Mouse (Mus musculus): ENCODE data around the gene Zfp456.
"Not testable (repeated sequence)": the region's sequence is repeated elsewhere in the genome, so short reads cannot be mapped to it uniquely, and the experiment has no call there.

Gene Zfp456

GRCm38 (mm10) chr13:67375050-67375911 lies at the start of gene Zfp456, which contains the start of gene Gm28041:
Gene Zfp456 (minus strand): TSS chr13:67375810.
Gene Gm28041 (minus strand): TSS chr13:67375733.
- peak; percentile 70 for DNase-seq (ENCODE audit: low spot score)

- DNase-seq (ENCODE audit: low spot score) = not testable (repeated sequence)
Measured at GRCm38 (mm10) chr13:67422532-67422931, 46.9 kb upstream of the Zfp456 start.

- peak; percentile 55 for DNase-seq (ENCODE audit: low spot score)
Measured at GRCm38 (mm10) chr13:67421207-67421857, 45.7 kb upstream of the Zfp456 start, which contains the start of gene Zfp459. Gene Zfp459 (minus strand): TSS chr13:67421418.

- no peak for DNase-seq (ENCODE audit: low spot score)
Measured at GRCm38 (mm10) chr13:67420558-67421206, 45.1 kb upstream of the Zfp456 start.

GRCm38 (mm10) chr13:67416811-67417210 lies 41.2 kb upstream of the Zfp456 start:
- no peak for DNase-seq (ENCODE audit: low spot score)

- no peak for DNase-seq (ENCODE audit: low spot score)
Measured at GRCm38 (mm10) chr13:67415759-67416158, 40.1 kb upstream of the Zfp456 start.

- not testable (repeated sequence) for DNase-seq (ENCODE audit: low spot score)
Measured at GRCm38 (mm10) chr13:67413634-67414033, 38.0 kb upstream of the Zfp456 start.

GRCm38 (mm10) chr13:67399183-67399903 lies 23.7 kb upstream of the Zfp456 start, which contains the start of gene Zfp429:
Gene Zfp429 (minus strand): TSS chr13:67399819.
- peak; percentile 79 for DNase-seq (ENCODE audit: low spot score)

GRCm38 (mm10) chr13:67376255-67376654 lies 645 bp upstream of the Zfp456 start:
- DNase-seq (ENCODE audit: low spot score) = not testable (repeated sequence)

- peak; percentile 88 for DNase-seq (ENCODE audit: low spot score)
Measured at GRCm38 (mm10) chr13:67360131-67360744, 15.4 kb downstream of the Zfp456 start, which contains the start of the genes Gm28044 and Zfp953. Gene Gm28044 (minus strand): TSS chr13:67360536. Gene Zfp953 (minus strand): TSS chr13:67360605.

- no peak for DNase-seq (ENCODE audit: low spot score)
Measured at GRCm38 (mm10) chr13:67351854-67352253, 23.8 kb downstream of the Zfp456 start.

- no peak for DNase-seq (ENCODE audit: low spot score)
Measured at GRCm38 (mm10) chr13:67343422-67343821, 32.2 kb downstream of the Zfp456 start.

- DNase-seq (ENCODE audit: low spot score) = no peak
Measured at GRCm38 (mm10) chr13:67332877-67333276, 42.7 kb downstream of the Zfp456 start.

GRCm38 (mm10) chr13:67332019-67332724 lies 43.4 kb downstream of the Zfp456 start, which contains the start of gene Zfp595:
Gene Zfp595 (minus strand): TSS chr13:67332570.
- peak; percentile 76 for DNase-seq (ENCODE audit: low spot score)
